Mouse (Mus musculus) T-helper 1 cell (primary cell): ENCODE data around the gene Olfr354.

Experiments
- in situ Hi-C: fragments of 300-600 bp; cut with MboI, MseI; formaldehyde crosslinking; loops from one replicate; pipeline ENCODE4 v1.15.1; 2025; ENCODE audit warnings: high pct_unique_total_duplicates

Olfr354 gene

DNA sequence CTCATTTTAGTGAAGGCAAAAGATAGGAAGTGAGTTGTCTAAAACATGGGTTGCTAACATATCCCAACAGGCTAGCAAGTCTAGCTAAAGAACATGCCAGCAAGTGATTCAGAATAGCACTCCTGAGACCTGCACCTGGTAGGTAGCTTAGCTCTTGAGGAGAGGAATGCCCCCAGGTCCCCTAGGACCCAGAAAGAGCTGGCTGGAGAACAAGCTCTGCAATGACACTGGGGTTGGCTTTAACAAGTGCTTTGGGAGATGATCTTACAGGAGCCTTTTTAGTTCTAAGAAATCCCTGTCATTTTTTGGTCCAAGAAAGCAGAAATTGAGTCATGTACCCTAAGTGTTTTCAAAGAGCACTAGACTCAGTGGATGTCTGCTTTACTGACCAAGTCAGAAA, at the start of gene Olfr354:
Gene Olfr354, plus strand, starts transcription at position 301 of the 400 bp plus-strand sequence.
- in situ Hi-C loops, result no loop called here

- in situ Hi-C loops, result no loop called here
Observed at GRCm38 (mm10) chr2:36862560-36862959, 42.9 kb upstream of the Olfr354 start, which contains the start of gene Olfr351. Gene Olfr351 (minus strand): TSS chr2:36862660.

DNA sequence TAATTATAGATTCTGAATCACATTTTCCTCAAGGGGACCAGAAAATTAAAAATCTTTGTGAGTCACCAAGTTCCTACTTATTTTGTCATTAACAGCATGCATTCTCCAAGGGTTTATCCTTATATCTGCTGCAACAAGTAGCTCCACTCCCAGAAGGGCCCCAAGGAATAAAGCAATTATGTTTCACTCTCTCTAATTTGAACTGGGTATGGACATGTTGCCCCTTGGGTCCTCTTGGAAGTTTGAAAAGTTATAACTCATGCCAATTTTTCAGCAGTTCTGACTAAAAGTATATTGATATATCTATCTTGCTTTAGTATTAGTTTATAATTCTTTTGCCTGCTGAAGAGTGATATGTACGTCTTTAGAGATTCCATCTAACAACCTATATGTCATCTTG, 37.3 kb upstream of the Olfr354 start, which contains the start of gene Olfr352:
Gene Olfr352, plus strand, starts transcription at position 301 of the 400 bp plus-strand sequence.
- in situ Hi-C loops, result no loop called here

DNA sequence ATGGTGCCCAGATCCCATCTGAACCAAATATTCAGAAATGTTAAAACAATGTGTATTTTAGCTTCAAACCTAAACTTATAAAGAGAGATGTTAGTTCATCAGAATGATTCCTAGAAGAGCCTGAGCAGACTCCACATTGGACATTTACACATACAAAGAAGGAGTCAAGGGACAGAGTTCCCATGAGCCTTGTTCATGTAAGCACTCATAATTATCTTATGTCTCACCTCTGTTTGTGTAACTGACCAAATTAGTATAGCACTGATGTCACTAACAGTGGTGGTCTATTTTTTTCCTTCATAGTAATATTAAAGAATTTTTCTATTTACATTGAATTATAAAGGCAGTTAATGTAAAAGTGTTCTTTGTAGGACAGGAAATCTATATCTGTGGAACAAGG, 12.6 kb upstream of the Olfr354 start, which contains the start of gene Olfr353:
Gene Olfr353, minus strand, starts transcription at position 101 of the 400 bp plus-strand sequence.
- in situ Hi-C loops, result no loop called here

GRCm38 (mm10) chr2:36897114-36897513, 8.4 kb upstream of the Olfr354 start:
- in situ Hi-C loops, result no loop called here

DNA sequence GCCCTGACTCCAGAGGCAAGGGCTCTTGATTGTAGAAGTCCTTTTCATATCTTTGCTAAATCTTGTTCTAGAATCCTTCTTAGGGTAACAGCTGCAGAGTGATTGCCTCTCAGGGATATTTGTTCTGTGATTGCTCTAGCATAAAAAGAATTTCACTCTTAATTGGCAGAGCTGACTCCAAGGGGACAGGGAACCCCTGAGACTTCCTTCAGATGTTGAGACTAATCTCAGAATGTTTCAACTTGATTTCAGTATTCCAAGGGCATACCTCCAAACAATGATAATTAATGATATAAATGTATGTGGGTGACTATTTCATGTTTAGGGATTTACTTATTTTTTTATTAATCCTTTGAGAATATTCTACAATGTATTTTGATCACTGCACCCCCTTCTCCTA, 23.3 kb downstream of the Olfr354 start, which contains the start of gene Olfr355:
Gene Olfr355, minus strand, starts transcription at position 101 of the 400 bp plus-strand sequence.
- in situ Hi-C loops, result no loop called here

DNA sequence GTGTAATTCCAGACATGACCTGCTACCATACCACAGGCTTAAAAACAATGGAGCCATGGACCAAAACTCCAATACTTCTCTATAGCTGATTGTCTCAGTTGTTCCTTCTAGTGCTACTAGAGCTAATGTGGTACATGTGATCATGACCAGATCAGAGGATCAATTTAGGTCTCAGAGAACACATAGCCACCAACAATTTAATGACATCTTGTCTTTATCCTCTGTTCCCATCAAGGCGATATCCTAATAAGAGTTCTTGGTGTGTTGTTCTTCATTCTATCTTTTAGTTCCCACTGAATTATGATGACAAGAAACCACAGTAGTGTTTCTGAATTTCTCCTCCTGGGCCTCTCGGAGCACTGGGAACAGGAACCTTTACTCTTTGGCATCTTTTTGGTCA, 31.3 kb downstream of the Olfr354 start, which contains the start of gene Olfr356:
Gene Olfr356, plus strand, starts transcription at position 301 of the 400 bp plus-strand sequence.
- in situ Hi-C loops, result no loop called here
